Mouse (Mus musculus) liver, adult 2 months (tissue): Measurements from ENCODE around the gene Fam185a.

Source experiments
- CTCF ChIP-seq: fragments of 200-500 bp; IDR thresholded peaks from 2 replicates; pipeline ENCODE4 v1.5.1; 2011; ENCODE audit warnings: low read depth, low read length, control low read depth
- POLR2A ChIP-seq: fragments of 200-500 bp; IDR thresholded peaks from 2 replicates; pipeline ENCODE4 v1.6.1; 2011; ENCODE audit warnings: low read length, control low read depth; ENCODE audit not compliant: insufficient read depth; ENCODE audit errors: extremely low read depth

- no peak for TF ChIP-seq CTCF
- no peak for TF ChIP-seq POLR2A
Observed at GRCm38 (mm10) chr5:21517562-21517961, 92.8 kb downstream of the Fam185a start.
